Mouse (Mus musculus): Measurements from ENCODE around the gene Cxxc4. TPM values are rescaled to one million over a fixed set of nuclear protein-coding genes. Genes with fewer than 3 reads are reported as not detected.

Gene Cxxc4
- polyA plus RNA-seq, 1 experiment: 0.25 TPM

- DNase-seq (ENCODE audit: low spot score): no peak
These were observed 7.6 kb downstream of the Cxxc4 start for GRCm38 (mm10) chr3:134243850-134244247.

DNA sequence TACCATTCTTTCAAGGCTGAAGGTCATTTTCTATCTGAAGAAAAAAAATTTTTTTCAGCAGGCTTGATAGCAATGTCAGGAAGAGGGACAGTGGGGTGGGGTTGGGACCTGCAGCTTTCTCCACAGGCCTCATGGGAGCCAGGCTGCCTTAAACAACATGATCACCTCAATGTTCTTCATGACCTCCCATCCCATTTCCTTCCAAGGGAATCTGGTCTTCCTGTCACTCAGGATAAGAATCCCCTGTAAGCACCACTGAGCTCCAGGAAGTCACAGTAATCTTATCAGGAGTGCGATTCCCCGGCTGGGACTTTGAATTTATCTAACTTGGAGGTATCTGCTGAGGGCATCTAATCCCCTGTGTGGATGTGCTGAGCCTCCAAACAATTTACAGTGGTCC lies 17.9 kb downstream of the Cxxc4 start:
- no peak for DNase-seq (ENCODE audit: low spot score)

DNA sequence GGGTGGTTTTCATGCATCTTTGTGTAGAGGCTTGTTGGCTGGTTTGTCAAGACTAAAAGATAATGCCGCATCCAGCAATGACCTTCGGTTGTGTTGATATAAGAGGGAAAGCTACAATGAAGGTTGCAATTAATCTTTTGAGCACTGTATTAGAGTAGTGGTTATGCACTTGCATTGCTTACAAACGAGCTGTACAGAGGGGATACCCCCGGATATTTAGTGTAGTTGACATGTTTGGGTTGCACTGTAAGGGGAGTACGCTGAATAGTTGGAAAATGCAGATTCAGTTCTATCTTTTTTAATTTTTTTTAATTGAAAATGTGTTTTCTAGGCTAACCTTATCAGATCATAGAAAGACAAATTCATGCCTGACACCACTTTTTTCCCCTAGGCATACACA lies 22.4 kb downstream of the Cxxc4 start:
- no peak for DNase-seq (ENCODE audit: low spot score)

DNA sequence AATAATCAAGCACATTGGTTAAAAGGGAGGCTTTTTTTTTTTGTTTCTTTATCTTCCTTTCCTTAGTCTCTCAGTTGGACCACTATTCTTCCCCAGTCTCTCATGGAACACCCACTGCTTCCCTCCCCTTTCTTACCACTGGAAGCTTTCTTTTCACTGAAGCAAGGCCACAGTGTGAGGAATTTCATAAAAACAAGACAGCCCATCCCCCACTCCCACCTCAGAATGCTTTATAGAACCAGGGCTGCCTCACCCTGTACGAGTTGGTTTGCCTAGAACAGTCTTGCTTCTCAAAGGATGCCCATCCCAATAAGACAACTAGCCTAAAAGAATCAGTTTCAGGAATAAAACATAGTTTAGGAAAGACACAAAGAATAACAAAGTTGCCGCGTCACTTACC lies 23.0 kb downstream of the Cxxc4 start:
- no peak for DNase-seq (ENCODE audit: low spot score)

GRCm38 (mm10) chr3:134279655-134280054 lies 43.4 kb downstream of the Cxxc4 start:
- no peak for DNase-seq (ENCODE audit: low spot score)

DNA sequence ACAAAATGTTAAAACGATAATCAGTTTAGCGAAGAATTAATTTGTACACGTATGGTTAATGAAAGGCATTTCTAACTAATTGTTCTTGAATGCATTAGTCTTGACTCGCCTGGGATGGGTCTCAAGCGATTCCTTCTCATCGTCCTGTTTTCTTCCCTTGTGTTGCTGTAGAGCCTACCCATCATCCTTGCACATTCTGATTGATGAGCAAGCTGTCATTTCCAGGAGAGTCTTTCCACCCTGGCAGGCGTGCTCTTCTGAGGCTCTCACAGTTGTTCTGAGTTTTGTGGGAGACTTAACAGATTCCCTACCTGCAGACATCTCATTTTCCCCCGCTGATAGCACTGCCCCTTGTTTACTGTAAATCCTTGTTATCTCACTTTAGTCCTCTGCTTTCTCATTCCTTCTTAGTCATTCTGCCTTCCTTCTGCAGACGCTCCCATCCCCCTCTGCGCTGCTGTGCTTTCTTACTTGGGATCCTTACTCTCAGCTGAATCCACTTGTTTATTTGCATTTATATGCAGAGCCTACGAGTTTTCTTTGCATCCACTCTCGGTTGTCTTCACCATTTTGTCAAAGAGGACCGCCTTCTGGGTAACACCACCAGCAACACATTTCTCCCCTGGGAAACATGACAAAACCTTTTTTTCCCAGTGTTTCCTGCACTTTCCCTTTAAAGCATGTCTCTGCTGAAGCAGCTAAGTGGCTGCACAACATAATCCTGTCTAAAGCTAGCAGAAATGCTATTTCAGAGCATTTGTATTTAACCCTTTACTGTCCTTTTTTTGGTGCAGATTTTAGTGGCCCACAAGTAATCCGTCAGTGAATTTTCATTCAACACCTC lies 45.5 kb downstream of the Cxxc4 start:
- DNase-seq (ENCODE audit: low spot score): no peak

- no peak for DNase-seq (ENCODE audit: low spot score)
These were observed 58.9 kb downstream of the Cxxc4 start for GRCm38 (mm10) chr3:134295217-134295616.

GRCm38 (mm10) chr3:134302681-134303491 lies 66.6 kb downstream of the Cxxc4 start:
- no peak for DNase-seq (ENCODE audit: low spot score)

GRCm38 (mm10) chr3:134303492-134303808 lies 67.2 kb downstream of the Cxxc4 start:
- no peak for DNase-seq (ENCODE audit: low spot score)

DNA sequence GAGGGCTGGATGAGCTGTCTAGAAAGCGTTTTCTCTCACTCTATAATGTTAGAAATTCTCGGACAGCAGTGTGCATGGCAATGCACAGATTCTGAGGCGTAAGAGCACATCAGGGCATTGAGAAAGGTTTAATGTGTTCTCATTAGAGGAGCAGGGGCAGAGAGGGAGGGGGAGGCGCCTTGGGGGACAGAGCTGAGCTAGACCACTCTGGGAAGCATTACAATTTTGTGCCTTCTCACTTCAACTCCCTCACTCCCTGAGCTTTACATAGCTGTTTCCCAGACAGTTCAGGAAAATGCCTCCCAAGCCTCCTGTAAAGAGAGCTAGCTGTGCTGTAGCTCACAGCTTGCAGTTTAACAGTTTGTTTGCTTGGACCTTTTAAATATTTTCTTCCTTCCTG lies 70.2 kb downstream of the Cxxc4 start:
- no peak for DNase-seq (ENCODE audit: low spot score)

DNA sequence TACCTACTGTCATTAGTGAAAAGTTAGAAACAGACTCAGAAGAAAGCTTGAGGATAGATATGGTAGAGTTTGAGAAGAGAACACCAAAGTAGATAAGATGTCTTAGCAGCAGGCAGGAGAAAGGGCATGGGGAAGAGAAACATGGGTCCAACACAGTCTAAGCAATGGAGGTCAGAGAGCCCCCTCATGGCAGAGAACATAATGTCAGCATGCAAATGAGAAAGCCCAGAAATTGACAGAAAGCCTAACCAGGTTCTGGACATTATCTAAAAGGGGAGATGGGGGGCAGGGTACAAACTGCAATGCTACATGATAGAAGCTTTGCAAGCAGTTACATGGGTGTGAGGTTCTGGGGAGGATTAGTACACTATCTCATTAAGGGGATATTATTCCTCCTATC lies 71.5 kb downstream of the Cxxc4 start:
- no peak for DNase-seq (ENCODE audit: low spot score)
